Mouse (Mus musculus) T-cell, adult 66 days (primary cell): Measurements from ENCODE around the gene Gm14226. TPM values are rescaled to one million over a fixed set of nuclear protein-coding genes. Genes with fewer than 3 reads are reported as not detected.

Source experiments
- total RNA-seq, 2 experiments: library from RNA; stranded (reverse); gene quantifications; 3 replicates in 1 of 2; 4 replicates in 1 of 2; pipeline ENCODE4 v1.2.4; 2023

Gm14226 gene
- total RNA-seq = not detected

DNA sequence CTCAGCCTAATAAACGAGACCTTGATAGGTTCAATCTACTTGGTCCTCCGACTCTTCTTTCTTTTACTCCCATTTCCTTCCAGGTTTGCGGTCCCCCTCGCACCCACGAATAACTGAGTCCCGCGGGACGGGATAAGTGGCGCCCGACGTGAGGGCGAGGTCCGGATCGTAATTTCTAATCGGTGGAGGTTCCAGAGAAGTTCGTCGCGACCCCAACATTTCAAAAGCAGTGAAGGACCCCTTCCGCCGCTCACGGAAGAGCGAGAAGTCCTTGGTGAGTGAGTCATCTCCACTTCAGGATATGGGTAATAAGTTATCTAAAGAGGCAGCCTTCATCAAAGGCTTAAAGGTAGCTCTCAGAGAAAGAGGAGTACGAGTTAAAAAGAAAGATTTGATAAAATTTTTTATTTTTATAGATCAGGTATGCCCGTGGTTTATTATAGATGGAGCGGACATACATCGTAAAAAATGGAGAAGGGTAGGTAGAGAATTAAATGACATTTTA lies at the start of gene Gm14226:
Gene Gm14226, plus strand, starts transcription at position 16 of the 505 bp plus-strand sequence.

DNA sequence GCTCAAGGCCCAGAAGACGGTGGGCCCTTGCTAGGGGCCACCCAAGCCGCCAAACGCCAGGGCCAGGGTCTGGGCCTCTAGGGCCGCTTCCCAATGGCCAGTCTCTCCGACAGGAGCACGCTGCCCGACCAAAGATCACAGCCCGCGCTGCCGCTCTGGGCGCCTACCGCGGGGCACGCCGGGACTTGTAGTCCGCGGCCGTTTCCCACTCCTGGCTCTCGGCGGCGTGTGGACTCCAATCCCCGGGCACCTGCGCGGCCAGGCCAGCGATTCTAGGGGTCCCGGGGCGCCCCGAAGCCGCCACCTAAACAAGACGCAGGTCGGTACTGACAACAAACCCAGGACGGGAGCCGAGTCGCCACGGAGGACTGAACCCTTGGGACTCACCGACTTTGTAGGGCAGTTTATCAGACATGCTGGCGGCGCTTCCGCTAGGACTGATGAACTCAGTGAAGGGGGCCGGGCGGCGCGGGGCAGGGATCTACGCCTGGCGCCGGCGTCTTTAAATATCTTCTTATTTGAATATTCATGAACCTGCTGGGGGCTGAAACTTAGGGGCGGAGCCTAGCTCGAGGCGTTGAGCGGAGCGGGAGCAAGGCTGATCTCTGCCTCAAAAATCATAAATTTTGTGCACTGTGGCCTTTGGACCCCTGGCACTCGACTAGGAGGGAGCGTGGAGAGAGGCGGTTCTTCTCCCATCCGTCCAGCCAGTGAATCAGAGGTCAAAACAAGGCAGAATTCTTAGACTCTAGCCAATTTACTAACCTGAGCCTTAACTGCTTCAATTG lies 56.1 kb downstream of the Gm14226 start, which contains the start of gene Ahcy:
Gene Ahcy, minus strand, starts transcription at position 520 of the 788 bp plus-strand sequence.

Other genes with a start within 250 kb of the Gm14226 start
- gene Gm14214, start 248.2 kb upstream of the Gm14226 start, total RNA-seq = not detected
- 100 to 1,000 TPM; 249 to 254 TPM for gene Raly, start 227.2 kb upstream of the Gm14226 start, total RNA-seq
- not detected for gene a, start 226.9 kb upstream of the Gm14226 start, total RNA-seq
- gene Eif2s2, start 125.3 kb upstream of the Gm14226 start, total RNA-seq = 100 to 1,000 TPM in 1 of 2 experiments, 10 to 100 TPM in 1; 92.9 to 101 TPM
- 10 to 100 TPM; 28.2 to 31.6 TPM for gene Ahcy, start 56.2 kb downstream of the Gm14226 start, total RNA-seq
- 10 to 100 TPM; 79.6 to 90.1 TPM for gene Itch, start 115.2 kb downstream of the Gm14226 start, total RNA-seq
- 100 to 1,000 TPM in 1 of 2 experiments, 10 to 100 TPM in 1; 84.2 to 106 TPM for gene Dynlrb1, start 218.3 kb downstream of the Gm14226 start, total RNA-seq